Mouse (Mus musculus): ENCODE measurements around the gene 2410002F23Rik.
A peak's percentile ranks its signal among the peaks of the same experiment; 100 is the strongest.
"Not testable (repeated sequence)": the region's sequence is repeated elsewhere in the genome, so short reads cannot be mapped to it uniquely, and the experiment has no call there.

Gene 2410002F23Rik

GRCm38 (mm10) chr7:44246055-44246983 is at the start of gene 2410002F23Rik, which contains the start of gene 1700028J19Rik:
Gene 2410002F23Rik, plus strand, starts transcription at chr7:44246722.
Gene 1700028J19Rik, minus strand, starts transcription at chr7:44246695.
- DNase-seq (ENCODE audit: low spot score) = peak; percentile 97

GRCm38 (mm10) chr7:44197891-44198290 is 48.6 kb upstream of the 2410002F23Rik start, which contains the start of gene Klk1b3:
Gene Klk1b3, plus strand, starts transcription at chr7:44198191.
- no peak for DNase-seq (ENCODE audit: low spot score)

GRCm38 (mm10) chr7:44207135-44207534 is 39.4 kb upstream of the 2410002F23Rik start, which contains the start of gene Klk1b4:
Gene Klk1b4, plus strand, starts transcription at chr7:44207435.
- DNase-seq (ENCODE audit: low spot score) = not testable (repeated sequence)

- DNase-seq (ENCODE audit: low spot score) = no peak
Measured at GRCm38 (mm10) chr7:44208307-44208706, 38.2 kb upstream of the 2410002F23Rik start.

- DNase-seq (ENCODE audit: low spot score) = no peak
Measured at GRCm38 (mm10) chr7:44215645-44216044, 30.9 kb upstream of the 2410002F23Rik start, which contains the start of gene Klk1b5. Gene Klk1b5, plus strand, starts transcription at chr7:44215945.

GRCm38 (mm10) chr7:44221601-44222000 is 24.9 kb upstream of the 2410002F23Rik start:
- not testable (repeated sequence) for DNase-seq (ENCODE audit: low spot score)

GRCm38 (mm10) chr7:44222335-44222734 is 24.2 kb upstream of the 2410002F23Rik start:
- not testable (repeated sequence) for DNase-seq (ENCODE audit: low spot score)

GRCm38 (mm10) chr7:44225076-44225475 is 21.4 kb upstream of the 2410002F23Rik start, which contains the start of gene Klk1:
Gene Klk1, plus strand, starts transcription at chr7:44225360.
- DNase-seq (ENCODE audit: low spot score) = no peak

GRCm38 (mm10) chr7:44235909-44236308 is 10.6 kb upstream of the 2410002F23Rik start, which contains the start of gene Gm36864:
Gene Gm36864, plus strand, starts transcription at chr7:44236177.
- no peak for DNase-seq (ENCODE audit: low spot score)

- no peak for DNase-seq (ENCODE audit: low spot score)
Measured at GRCm38 (mm10) chr7:44239913-44240312, 6.6 kb upstream of the 2410002F23Rik start.

GRCm38 (mm10) chr7:44240712-44241111 is 5.8 kb upstream of the 2410002F23Rik start:
- DNase-seq (ENCODE audit: low spot score) = no peak

GRCm38 (mm10) chr7:44241163-44241562 is 5.4 kb upstream of the 2410002F23Rik start:
- DNase-seq (ENCODE audit: low spot score) = no peak

- no peak for DNase-seq (ENCODE audit: low spot score)
Measured at GRCm38 (mm10) chr7:44244080-44244479, 2.4 kb upstream of the 2410002F23Rik start.

GRCm38 (mm10) chr7:44246984-44247470 is 505 bp downstream of the 2410002F23Rik start:
- DNase-seq (ENCODE audit: low spot score) = peak; percentile 77

GRCm38 (mm10) chr7:44247971-44248370 is 1.4 kb downstream of the 2410002F23Rik start:
- no peak for DNase-seq (ENCODE audit: low spot score)

GRCm38 (mm10) chr7:44249248-44249647 is 2.7 kb downstream of the 2410002F23Rik start:
- DNase-seq (ENCODE audit: low spot score) = no peak

GRCm38 (mm10) chr7:44250732-44251275 is 4.3 kb downstream of the 2410002F23Rik start:
- DNase-seq (ENCODE audit: low spot score) = peak; percentile 57

- DNase-seq (ENCODE audit: low spot score) = peak; percentile 61
Measured at GRCm38 (mm10) chr7:44253023-44253616, 6.6 kb downstream of the 2410002F23Rik start.

GRCm38 (mm10) chr7:44254930-44255329 is 8.4 kb downstream of the 2410002F23Rik start:
- DNase-seq (ENCODE audit: low spot score) = peak; percentile 59

GRCm38 (mm10) chr7:44257278-44257677 is 10.8 kb downstream of the 2410002F23Rik start, which contains the start of gene Acp4:
Gene Acp4, minus strand, starts transcription at chr7:44257378.
- DNase-seq (ENCODE audit: low spot score) = no peak

- DNase-seq (ENCODE audit: low spot score) = no peak
Measured at GRCm38 (mm10) chr7:44260410-44260809, 13.9 kb downstream of the 2410002F23Rik start.

GRCm38 (mm10) chr7:44261147-44261546 is 14.6 kb downstream of the 2410002F23Rik start, which contains the start of gene Gm15517:
Gene Gm15517, plus strand, starts transcription at chr7:44261447.
- no peak for DNase-seq (ENCODE audit: low spot score)

Measured in testis, postnatal 10 days (tissue).